Mouse (Mus musculus) megakaryocyte-erythroid progenitor cell, adult 5-6 weeks (primary cell): ENCODE measurements around the gene Afg1l. TPM values are rescaled to one million over a fixed set of nuclear protein-coding genes. Genes with fewer than 3 reads are reported as not detected.

Source experiments
- ATAC-seq: replicated peaks from 2 replicates; pipeline ENCODE4 v1.8.0; 2016; ENCODE audit warnings: mild to moderate bottlenecking, inconsistent platforms; ENCODE audit not compliant: severe bottlenecking, poor library complexity, low FRiP score, low TSS enrichment
- total RNA-seq, 2 experiments: library from RNA; stranded (forward) in 1 of 2; stranded (reverse) in 1 of 2; fragments of 200-1000, 215-1000 nt in 1 of 2; fragments of >200 nt in 1 of 2; fragmentation: Nextera tagmentation in 1 of 2; gene quantifications; 2 replicates each; pipeline ENCODE4 v1.2.3; 2014 to 2017

Afg1l gene
- total RNA-seq, 2 experiments from 2014 or later = 5.0 to 5.9 TPM

DNA sequence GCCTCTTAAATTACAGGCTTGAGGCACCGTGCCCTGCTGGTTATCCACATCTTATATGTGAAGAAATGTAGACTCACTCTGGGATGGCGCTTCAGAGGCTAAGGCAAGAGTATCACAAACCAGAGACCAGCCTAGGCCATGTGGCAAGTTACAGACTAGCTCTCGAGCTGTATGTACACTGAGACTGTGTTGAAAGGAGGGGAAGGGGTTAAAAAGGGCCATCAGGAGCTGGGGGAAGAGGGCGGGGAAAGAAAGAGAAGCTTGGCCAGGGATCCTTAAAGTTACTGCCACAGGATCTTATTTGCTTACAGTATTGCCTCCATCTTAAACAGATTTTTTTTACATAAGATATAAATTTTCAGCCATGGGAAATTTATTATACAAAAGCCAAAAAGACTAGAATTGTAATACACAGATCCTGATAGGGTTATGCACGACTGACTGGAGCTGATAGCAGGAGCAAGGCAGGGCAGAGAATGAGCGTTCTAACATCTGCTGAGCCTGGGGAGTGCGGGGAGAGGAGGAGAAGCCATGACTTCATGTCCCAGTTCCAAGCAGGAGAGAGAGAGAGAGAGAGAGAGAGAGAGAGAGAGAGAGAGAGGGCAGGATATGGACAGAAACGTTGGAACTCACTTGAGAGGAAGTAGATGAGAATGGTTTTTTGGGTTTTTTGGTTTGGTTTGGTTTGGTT, 10.4 kb upstream of the Afg1l start:
- peak; percentile 52; the same call in 1 of the 2 replicates for ATAC-seq

DNA sequence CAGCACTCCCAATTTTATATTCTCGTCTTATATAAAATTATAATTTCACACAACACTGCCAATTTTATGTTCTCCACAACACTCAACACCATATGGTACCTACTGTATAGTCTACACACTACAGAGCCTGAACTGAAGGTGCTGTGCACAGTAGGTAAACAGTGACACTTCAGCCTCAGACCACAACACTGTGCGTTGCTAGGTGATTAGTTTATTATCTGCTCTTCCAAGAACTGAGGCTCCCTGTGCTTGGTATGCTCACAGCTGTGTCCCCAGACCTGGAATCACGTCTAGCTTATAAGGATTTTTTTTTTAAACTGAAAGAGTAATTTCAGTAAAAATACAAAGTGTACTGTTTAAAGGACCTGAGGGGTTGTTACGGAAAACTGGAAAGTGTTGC, 2.4 kb upstream of the Afg1l start:
- 0 out of 2 replicates have a peak, but pooled peaks have one; percentile 20 for ATAC-seq

DNA sequence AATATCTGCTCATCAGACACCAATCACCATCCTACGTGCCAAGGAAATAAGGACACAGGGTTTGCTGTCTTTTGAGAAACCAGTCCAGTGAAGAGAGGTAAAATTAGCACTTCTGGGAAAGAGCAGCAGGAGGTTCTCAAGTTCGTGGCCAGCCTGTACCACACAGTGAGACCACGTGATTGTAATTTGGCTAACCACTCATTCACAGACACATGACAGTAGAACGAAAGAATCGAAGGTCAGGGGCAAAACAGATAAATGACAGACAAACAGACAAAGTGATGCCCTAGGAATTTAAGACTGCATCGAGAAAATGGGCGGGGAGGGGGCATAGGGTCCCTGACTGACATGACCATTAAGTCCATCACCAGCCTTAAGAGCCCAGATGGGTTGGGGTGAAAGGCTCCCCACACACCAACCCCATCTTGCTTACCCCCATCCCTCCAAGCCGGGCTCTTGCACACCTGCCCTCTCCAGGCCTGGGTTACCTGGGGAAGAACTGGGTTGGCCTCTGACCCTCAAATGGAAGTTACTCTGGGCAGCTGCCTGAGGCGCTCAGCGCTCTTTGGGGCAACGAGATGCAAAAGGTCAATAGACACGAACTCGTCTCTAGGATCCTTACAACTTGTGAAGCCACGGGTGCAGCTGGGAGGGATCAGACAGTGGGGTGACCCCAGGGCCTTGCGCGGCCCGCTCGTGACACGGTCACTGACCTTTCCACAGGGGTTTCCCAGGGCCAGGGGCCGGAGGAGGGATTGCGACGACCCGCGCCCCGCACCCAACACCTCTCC, 620 bp downstream of the Afg1l start:
- peak; percentile 45 for ATAC-seq

- no peak for ATAC-seq
Observed at GRCm38 (mm10) chr10:42476774-42477475, 1.4 kb downstream of the Afg1l start.

DNA sequence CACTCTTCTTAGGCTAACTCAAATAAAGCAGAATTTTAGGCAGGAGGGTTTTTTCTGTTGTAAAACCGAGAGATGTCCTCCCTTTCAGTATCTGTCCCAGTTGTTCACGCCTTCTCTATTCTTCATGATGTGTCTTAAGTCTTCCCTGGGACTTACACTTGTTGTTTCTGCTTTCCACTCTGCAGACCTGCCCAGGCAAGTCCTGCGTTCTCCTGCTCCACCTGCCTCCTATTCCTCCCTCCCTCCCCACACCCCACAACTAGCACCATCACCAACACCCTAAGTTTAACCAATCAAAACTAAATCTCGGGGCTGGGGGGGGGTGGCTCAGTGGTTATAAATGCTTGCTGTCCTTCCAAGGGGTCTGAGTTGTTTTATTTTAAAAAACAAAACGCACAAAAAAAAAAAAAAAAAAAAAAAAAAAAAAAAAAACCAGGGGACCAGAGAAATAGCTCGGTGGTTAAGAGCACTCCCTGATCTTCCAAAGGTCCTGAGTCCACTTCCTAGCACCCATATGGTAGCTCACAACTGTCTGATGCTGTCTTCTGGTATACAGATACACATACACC, 3.3 kb downstream of the Afg1l start:
- no peak for ATAC-seq

DNA sequence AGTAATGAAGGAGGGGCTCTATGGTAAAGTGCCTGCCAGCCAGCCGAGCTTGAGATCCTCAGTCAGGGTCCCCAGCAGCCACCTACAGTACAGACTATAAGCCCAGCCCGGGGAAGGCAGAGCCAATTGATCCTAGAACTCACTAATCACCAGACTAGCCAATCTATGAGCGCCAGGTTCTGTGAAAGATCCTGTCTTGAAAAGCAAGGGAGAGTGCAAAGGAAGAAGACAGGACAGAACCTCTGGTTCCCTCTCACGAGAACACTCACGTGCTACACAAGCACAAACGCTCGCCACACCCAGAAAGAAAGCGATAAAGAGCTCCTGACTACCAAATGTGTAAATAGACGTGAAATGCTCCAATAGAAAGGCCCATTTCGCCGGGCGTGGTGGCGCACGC, 13.6 kb downstream of the Afg1l start:
- no peak for ATAC-seq

GRCm38 (mm10) chr10:42464224-42464623, 14.1 kb downstream of the Afg1l start:
- ATAC-seq = no peak

DNA sequence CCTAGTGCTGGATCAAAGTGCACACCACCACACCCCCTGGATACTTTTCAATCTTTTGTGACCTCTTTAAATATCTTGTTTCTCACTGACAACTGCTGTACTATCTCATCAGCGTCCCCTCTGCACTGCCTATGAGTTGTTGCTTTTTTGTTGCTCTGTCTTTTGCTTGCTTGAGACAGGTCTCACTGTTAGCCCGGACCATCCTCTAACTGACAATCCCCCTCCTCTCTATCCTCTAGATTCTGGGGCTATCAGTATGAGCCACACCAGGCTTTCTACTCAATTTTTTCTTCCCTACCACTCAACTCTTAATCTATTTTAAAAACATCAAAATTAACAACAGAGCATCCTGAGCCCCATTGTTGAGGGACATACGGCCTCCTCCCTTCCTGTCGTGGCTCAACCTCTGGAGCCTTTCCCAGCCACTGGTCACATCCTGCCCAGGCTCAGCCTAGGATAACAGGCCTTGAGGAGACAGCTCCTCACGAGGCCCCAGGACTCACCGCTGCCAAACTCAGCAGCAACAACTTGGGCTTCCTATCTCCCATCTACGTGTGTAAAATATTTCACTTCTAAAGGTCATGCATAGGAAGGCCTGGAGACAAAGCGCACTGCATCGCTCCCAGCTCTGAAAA, 20.7 kb downstream of the Afg1l start:
- ATAC-seq = no peak

GRCm38 (mm10) chr10:42455981-42456380, 22.4 kb downstream of the Afg1l start:
- no peak for ATAC-seq

DNA sequence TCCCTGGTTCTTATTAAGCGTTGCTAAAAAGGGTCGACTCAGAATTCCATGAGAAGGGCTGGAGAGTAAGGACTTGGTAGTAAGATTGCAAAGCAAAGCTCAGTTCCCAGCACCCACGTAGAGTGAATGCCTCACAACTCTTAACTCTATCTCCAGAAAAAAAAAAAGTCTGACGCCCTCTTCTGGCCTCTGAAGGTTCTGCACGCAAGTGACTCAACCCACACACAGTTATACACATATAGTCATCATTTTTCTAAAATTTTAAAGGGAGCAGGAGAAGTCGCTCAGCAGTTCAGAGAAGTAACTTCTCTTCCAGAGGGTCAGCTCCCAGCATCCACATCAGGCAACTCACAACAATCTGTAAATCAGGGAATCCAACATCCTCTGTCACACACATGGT, 23.7 kb downstream of the Afg1l start:
- no peak for ATAC-seq

DNA sequence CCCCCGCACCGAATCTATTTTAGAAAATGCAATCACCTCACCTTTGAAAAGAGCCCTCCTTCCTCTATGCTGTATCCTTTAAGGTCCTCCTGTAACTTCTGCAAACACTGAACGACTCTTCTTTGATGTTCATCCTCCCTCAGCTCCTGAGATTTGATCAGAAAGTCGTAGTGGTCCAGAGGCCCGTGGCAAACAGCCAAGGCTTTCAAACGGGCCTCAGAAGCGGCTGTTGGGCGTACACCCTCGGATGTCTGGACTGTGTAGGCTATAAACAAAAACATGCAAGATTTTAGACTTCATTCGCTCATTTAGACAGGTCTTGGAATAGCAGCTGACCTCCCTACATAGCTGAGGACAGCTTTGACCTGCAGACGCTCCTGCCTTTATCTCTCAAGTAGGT, 24.1 kb downstream of the Afg1l start:
- no peak for ATAC-seq

DNA sequence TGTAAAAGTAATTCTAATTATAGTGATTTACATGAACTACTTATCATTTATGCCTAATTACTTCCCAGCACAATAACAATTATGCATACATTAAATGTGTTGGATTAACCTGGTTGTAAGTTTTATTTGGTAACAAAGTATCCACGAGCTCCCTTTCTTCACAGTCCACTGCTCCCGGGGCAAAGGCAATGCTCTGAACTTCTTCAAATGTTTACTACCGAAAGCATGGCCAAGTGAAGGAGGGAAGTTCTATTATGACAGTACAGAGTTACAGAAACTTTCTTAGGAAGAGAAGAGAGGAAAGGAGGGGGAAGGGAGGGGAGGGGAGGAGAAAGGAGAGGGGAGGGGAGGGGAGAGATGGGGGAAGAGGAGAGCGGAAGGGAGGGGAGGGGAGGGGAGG, 28.7 kb downstream of the Afg1l start:
- no peak for ATAC-seq

GRCm38 (mm10) chr10:42448371-42448770, 30.0 kb downstream of the Afg1l start:
- no peak for ATAC-seq

DNA sequence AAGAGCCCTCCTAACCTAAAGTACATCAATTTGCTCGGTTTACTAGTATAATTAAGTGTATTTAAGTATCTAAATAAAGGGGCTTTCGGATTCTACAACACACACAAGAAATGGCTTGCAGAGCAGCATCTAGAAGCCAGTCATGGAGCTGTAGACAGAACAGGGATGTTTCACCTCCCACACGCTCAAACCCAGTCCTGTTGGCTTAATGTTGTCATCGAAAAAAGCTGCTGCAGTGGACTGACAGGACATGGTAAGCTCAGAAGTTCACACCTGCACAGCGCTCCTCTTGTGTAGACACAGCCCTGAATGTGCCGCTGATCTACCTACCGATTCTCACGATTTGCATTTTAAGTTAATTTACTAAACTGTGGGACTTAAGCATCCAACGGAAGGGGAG, 32.2 kb downstream of the Afg1l start:
- no peak for ATAC-seq

GRCm38 (mm10) chr10:42436842-42437805, 41.2 kb downstream of the Afg1l start:
- no peak for ATAC-seq

- no peak for ATAC-seq
Observed at GRCm38 (mm10) chr10:42417530-42418174, 60.7 kb downstream of the Afg1l start.

- no peak for ATAC-seq
Observed at GRCm38 (mm10) chr10:42415821-42416470, 62.4 kb downstream of the Afg1l start.
